Comparison of ENCODE assay signal across 16 mouse cellular contexts in genomic region chr7:45573954-45574353, GRCm38 (mm10). TPM values are rescaled to one million over a fixed set of nuclear protein-coding genes. Genes with fewer than 3 reads are reported as not detected.
A peak's percentile ranks its signal among the peaks of the same experiment; 100 is the strongest.
DNase-seq lines count a peak whose midpoint lies in the region; ATAC-seq and TF ChIP-seq lines count a peak whose summit lies in the region.
"Had no signal": no experiment of that assay in that cellular context is flagged by ENCODE, and none has a peak within 500 bp of the region (broad histone marks: within the 10 kb centered on the region; RNA-seq: fewer than 3 reads in every experiment).

No protein-coding gene starts in this region.

- peak overlapping the region; percentile 41 for H3K4me2 ChIP-seq in kidney, postnatal 0 days (ENCODE audit: low read length)
- 0 out of 2 replicates have a peak overlapping the region, but pooled peaks have one; percentile 25 for H3K4me2 ChIP-seq in stomach, postnatal 0 days (replicated peaks; ENCODE audit: low read depth)
- H3K4me2 ChIP-seq in forebrain, embryonic 15.5 days (replicated peaks): no peak overlapping the region
- H3K4me2 ChIP-seq: embryonic facial prominence, embryonic 15.5 days; midbrain, embryonic 12.5 days; neural tube, embryonic 13.5 days had no signal

- no peaks in the 10 kb centered on the region for H3K27me3 ChIP-seq in E14TG2a.4 (ENCODE audit: insufficient read depth, low read length)
- no peaks in the 10 kb centered on the region for H3K27me3 ChIP-seq in kidney, postnatal 0 days (ENCODE audit: insufficient read depth, low read length)
- no peaks in the 10 kb centered on the region for H3K27me3 ChIP-seq in stomach, postnatal 0 days (ENCODE audit: control insufficient read depth, insufficient read depth, low read length)
- H3K27me3 ChIP-seq in forebrain, embryonic 15.5 days: no peaks in the 10 kb centered on the region
- H3K27me3 ChIP-seq in embryonic facial prominence, embryonic 10.5 days (replicated peaks; ENCODE audit: low read depth, poor library complexity, severe bottlenecking): no peaks in the 10 kb centered on the region
- H3K27me3 ChIP-seq: embryonic facial prominence, embryonic 15.5 days; midbrain, embryonic 12.5 days; neural tube, embryonic 13.5 days had no signal

- H3K27ac ChIP-seq in kidney, postnatal 0 days: peak overlapping the region; percentile 85
- no peak overlapping the region; the same call in 1 of the 2 replicates for H3K27ac ChIP-seq in stomach, postnatal 0 days (replicated peaks)
- no peak overlapping the region for H3K27ac ChIP-seq in forebrain, embryonic 15.5 days (replicated peaks)
- no peak overlapping the region for H3K27ac ChIP-seq in embryonic facial prominence, embryonic 10.5 days (replicated peaks)
- H3K27ac ChIP-seq: embryonic facial prominence, embryonic 15.5 days; heart, adult 2 months; hindbrain, embryonic 10.5 days; midbrain, embryonic 12.5 days; neural tube, embryonic 13.5 days had no signal

- no peak overlapping the region for H3K9ac ChIP-seq in kidney, postnatal 0 days (ENCODE audit: low read depth, low read length)
- H3K9ac ChIP-seq in stomach, postnatal 0 days (ENCODE audit: low read length): no peak overlapping the region
- H3K9ac ChIP-seq in forebrain, embryonic 15.5 days (replicated peaks): no peak overlapping the region
- H3K9ac ChIP-seq: embryonic facial prominence, embryonic 15.5 days; midbrain, embryonic 12.5 days; neural tube, embryonic 13.5 days had no signal

- no peak for TF ChIP-seq EP300 in stomach, postnatal 0 days (optimal IDR thresholded peaks at IDR 0.05)

- H3K36me3 ChIP-seq in E14TG2a.4 (ENCODE audit: insufficient read depth, low read length): peaks cover 49% of the 10 kb centered on the region
- H3K36me3 ChIP-seq in kidney, postnatal 0 days (ENCODE audit: insufficient read depth, low read length): peaks cover 18% of the 10 kb centered on the region; the same call in 1 of the 2 replicates
- H3K36me3 ChIP-seq in stomach, postnatal 0 days (ENCODE audit: control insufficient read depth, insufficient read depth, low read length): peaks cover 8% of the 10 kb centered on the region
- peaks cover 14% of the 10 kb centered on the region for H3K36me3 ChIP-seq in forebrain, embryonic 15.5 days
- peaks cover 40% of the 10 kb centered on the region for H3K36me3 ChIP-seq in embryonic facial prominence, embryonic 10.5 days (replicated peaks)

- H3K9me3 ChIP-seq in E14TG2a.4 (ENCODE audit: low read length): no peaks in the 10 kb centered on the region
- no peaks in the 10 kb centered on the region for H3K9me3 ChIP-seq in kidney, postnatal 0 days (replicated peaks; ENCODE audit: low read length)
- no peaks in the 10 kb centered on the region for H3K9me3 ChIP-seq in stomach, postnatal 0 days (ENCODE audit: control insufficient read depth, low read length)
- H3K9me3 ChIP-seq in forebrain, embryonic 15.5 days: no peaks in the 10 kb centered on the region
- H3K9me3 ChIP-seq in embryonic facial prominence, embryonic 10.5 days: no peaks in the 10 kb centered on the region
- H3K9me3 ChIP-seq: embryonic facial prominence, embryonic 15.5 days; hindbrain, embryonic 10.5 days; midbrain, embryonic 12.5 days; neural tube, embryonic 13.5 days had no signal

- no peak for ATAC-seq in kidney, postnatal 0 days (replicated peaks; ENCODE audit: low FRiP score, low read depth)
- no peak for ATAC-seq in stomach, postnatal 0 days (ENCODE audit: low FRiP score, low TSS enrichment)
- no peak for ATAC-seq in forebrain, embryonic 15.5 days (replicated peaks)
- ATAC-seq in inflammation-experienced regulatory T-cells, adult 6 months: no peak
- ATAC-seq: activated CD4-positive, CD25-positive, alpha-beta regulatory T cell, adult 4 months; lung, postnatal 0 days had no signal

- peak; percentile 76 for DNase-seq in CD4-positive, CD25-positive, alpha-beta regulatory T cell, adult 2 months (ENCODE audit: low read depth, low spot score)
- no peak for DNase-seq in kidney, postnatal 0 days (ENCODE audit: low spot score)
- DNase-seq in stomach, postnatal 0 days (ENCODE audit: low spot score): no peak
- DNase-seq in embryonic facial prominence, embryonic 10.5 days (ENCODE audit: low spot score): no peak
- DNase-seq: cerebellum, postnatal 14 days; heart, adult 2 months; layer of hippocampus, adult 9-11 months had no signal

- peaks cover 74% of the 10 kb centered on the region for H3K4me1 ChIP-seq in E14TG2a.4 (replicated peaks; ENCODE audit: low read depth, low read length)
- peaks cover 33% of the 10 kb centered on the region for H3K4me1 ChIP-seq in kidney, postnatal 0 days (replicated peaks; ENCODE audit: insufficient read depth, low read length)
- H3K4me1 ChIP-seq in stomach, postnatal 0 days (replicated peaks; ENCODE audit: control insufficient read depth, insufficient read depth): peaks cover 8% of the 10 kb centered on the region
- H3K4me1 ChIP-seq in forebrain, embryonic 15.5 days: peaks cover 22% of the 10 kb centered on the region
- H3K4me1 ChIP-seq in embryonic facial prominence, embryonic 10.5 days: peaks cover 29% of the 10 kb centered on the region

- WGBS in kidney, postnatal 0 days: 44% methylated on average over 8 of the region's 8 CpGs
- WGBS in stomach, postnatal 0 days: 51% methylated on average over 8 of the region's 8 CpGs
- 80% methylated on average over 8 of the region's 8 CpGs for WGBS in forebrain, embryonic 15.5 days
- WGBS in embryonic facial prominence, embryonic 10.5 days: 87% methylated on average over 8 of the region's 8 CpGs

- 0 out of 2 replicates have a peak overlapping the region, but pooled peaks have one; percentile 4 for H3K4me3 ChIP-seq in E14TG2a.4 (replicated peaks; ENCODE audit: low read length)
- H3K4me3 ChIP-seq in kidney, postnatal 0 days (replicated peaks; ENCODE audit: low read depth, low read length): peak overlapping the region; percentile 15; the same call in 1 of the 2 replicates
- no peak overlapping the region for H3K4me3 ChIP-seq in stomach, postnatal 0 days (ENCODE audit: low read depth, low read length)
- no peak overlapping the region for H3K4me3 ChIP-seq in forebrain, embryonic 15.5 days
- no peak overlapping the region for H3K4me3 ChIP-seq in embryonic facial prominence, embryonic 10.5 days
- H3K4me3 ChIP-seq: embryonic facial prominence, embryonic 15.5 days; heart, adult 2 months; hindbrain, embryonic 10.5 days; midbrain, embryonic 12.5 days; neural tube, embryonic 13.5 days had no signal

- TF ChIP-seq CTCF in E14TG2a.4 (conservative IDR thresholded peaks at IDR 0.05; ENCODE audit: low read length): no peak
- no peak for TF ChIP-seq CTCF in kidney, postnatal 0 days (IDR thresholded peaks at IDR 0.05; ENCODE audit: low read depth)
- TF ChIP-seq CTCF in stomach, postnatal 0 days (IDR thresholded peaks at IDR 0.05; ENCODE audit: low read depth): no peak

RNA-seq across cellular contexts. Expression of gene Bcat2, which starts 4.0 kb away (rescaled TPM):
- 92.7 and 93.0 TPM in 2 replicates for polyA plus RNA-seq in kidney, postnatal 0 days (2015; fragmentation: Nextera tagmentation; extraction: Ambion mirVana)
- polyA plus RNA-seq in stomach, postnatal 0 days (2015; fragmentation: Nextera tagmentation; extraction: Ambion mirVana): 101 and 108 TPM in 2 replicates
- 21.6 and 23.3 TPM in 2 replicates for polyA plus RNA-seq in forebrain, embryonic 15.5 days (2015; fragmentation: Nextera tagmentation; extraction: Ambion mirVana)
- polyA plus RNA-seq in embryonic facial prominence, embryonic 10.5 days (2016; fragmentation: Nextera tagmentation; extraction: Ambion mirVana): 51.1 and 51.9 TPM in 2 replicates
- 10 to 100 TPM; 33.2 to 54.7 (median 51.4) TPM for polyA plus RNA-seq in inflammation-experienced regulatory T-cells, adult 6 months (2017; shearing (Covaris generic))

RNA-seq across cellular contexts. Expression of gene Hsd17b14, which starts 19.3 kb away (rescaled TPM):
- polyA plus RNA-seq in kidney, postnatal 0 days (2015; fragmentation: Nextera tagmentation; extraction: Ambion mirVana): 20.5 and 21.0 TPM in 2 replicates
- polyA plus RNA-seq in stomach, postnatal 0 days (2015; fragmentation: Nextera tagmentation; extraction: Ambion mirVana): 16.6 and 16.9 TPM in 2 replicates
- polyA plus RNA-seq in forebrain, embryonic 15.5 days (2015; fragmentation: Nextera tagmentation; extraction: Ambion mirVana): not detected in 2 replicates
- polyA plus RNA-seq in embryonic facial prominence, embryonic 10.5 days (2016; fragmentation: Nextera tagmentation; extraction: Ambion mirVana): 0.87 and 0.92 TPM in 2 replicates
- under 1 TPM; 0.82 to 0.95 (median 0.91) TPM for polyA plus RNA-seq in inflammation-experienced regulatory T-cells, adult 6 months (2017; shearing (Covaris generic))
- polyA plus RNA-seq: activated CD4-positive, CD25-positive, alpha-beta regulatory T cell, adult 4 months had no signal

RNA-seq across cellular contexts. Expression of gene Fgf21, which starts 41.3 kb away (rescaled TPM):
- polyA plus RNA-seq in kidney, postnatal 0 days (2015; fragmentation: Nextera tagmentation; extraction: Ambion mirVana): 0.12 TPM in 1 of 2 replicates, not detected in the other
- 0.69 and 0.90 TPM in 2 replicates for polyA plus RNA-seq in stomach, postnatal 0 days (2015; fragmentation: Nextera tagmentation; extraction: Ambion mirVana)
- not detected in 2 replicates for polyA plus RNA-seq in forebrain, embryonic 15.5 days (2015; fragmentation: Nextera tagmentation; extraction: Ambion mirVana)
- not detected in 2 replicates for polyA plus RNA-seq in embryonic facial prominence, embryonic 10.5 days (2016; fragmentation: Nextera tagmentation; extraction: Ambion mirVana)
- not detected for polyA plus RNA-seq in inflammation-experienced regulatory T-cells, adult 6 months (2017; shearing (Covaris generic))
- polyA plus RNA-seq: activated CD4-positive, CD25-positive, alpha-beta regulatory T cell, adult 4 months; heart, adult 2 months; hindbrain, embryonic 10.5 days; lung, postnatal 0 days; midbrain, embryonic 12.5 days; neural tube, embryonic 13.5 days had no signal

RNA-seq across cellular contexts. Expression of gene Fut1, which starts 43.1 kb away (rescaled TPM):
- polyA plus RNA-seq in kidney, postnatal 0 days (2015; fragmentation: Nextera tagmentation; extraction: Ambion mirVana): 0.08 and 0.26 TPM in 2 replicates
- 1.8 and 2.3 TPM in 2 replicates for polyA plus RNA-seq in stomach, postnatal 0 days (2015; fragmentation: Nextera tagmentation; extraction: Ambion mirVana)
- not detected in 2 replicates for polyA plus RNA-seq in forebrain, embryonic 15.5 days (2015; fragmentation: Nextera tagmentation; extraction: Ambion mirVana)
- 0.07 and 0.44 TPM in 2 replicates for polyA plus RNA-seq in embryonic facial prominence, embryonic 10.5 days (2016; fragmentation: Nextera tagmentation; extraction: Ambion mirVana)
- polyA plus RNA-seq in inflammation-experienced regulatory T-cells, adult 6 months (2017; shearing (Covaris generic)): not detected
- polyA plus RNA-seq: activated CD4-positive, CD25-positive, alpha-beta regulatory T cell, adult 4 months; hindbrain, embryonic 10.5 days; midbrain, embryonic 12.5 days; neural tube, embryonic 13.5 days had no signal

RNA-seq across cellular contexts. Expression of gene Izumo1, which starts 47.7 kb away (rescaled TPM):
- polyA plus RNA-seq in kidney, postnatal 0 days (2015; fragmentation: Nextera tagmentation; extraction: Ambion mirVana): 0.17 and 0.29 TPM in 2 replicates
- 0.08 TPM in 2 replicates for polyA plus RNA-seq in stomach, postnatal 0 days (2015; fragmentation: Nextera tagmentation; extraction: Ambion mirVana)
- 0.17 TPM in 1 of 2 replicates, not detected in the other for polyA plus RNA-seq in forebrain, embryonic 15.5 days (2015; fragmentation: Nextera tagmentation; extraction: Ambion mirVana)
- polyA plus RNA-seq in embryonic facial prominence, embryonic 10.5 days (2016; fragmentation: Nextera tagmentation; extraction: Ambion mirVana): 0.07 and 0.10 TPM in 2 replicates
- not detected for polyA plus RNA-seq in inflammation-experienced regulatory T-cells, adult 6 months (2017; shearing (Covaris generic))
- polyA plus RNA-seq: activated CD4-positive, CD25-positive, alpha-beta regulatory T cell, adult 4 months; hindbrain, embryonic 10.5 days had no signal

Comparison
In these comparisons a context has a peak if more than half of its experiments do, and no peak if none do; other contexts are left out.
1. H3K4me3 ChIP-seq: peak in E14TG2a.4 (single experiment) and kidney, postnatal 0 days (single experiment); none in stomach, postnatal 0 days (single experiment), forebrain, embryonic 15.5 days (single experiment) and embryonic facial prominence, embryonic 10.5 days (single experiment).